Mouse (Mus musculus) urinary bladder, postnatal 25 days (tissue): ENCODE measurements around the gene Pitpnc1.

ENCODE experiments used
- DNase-seq: peaks from one replicate; pipeline ENCODE4 v3.0.0; 2022; ENCODE audit warnings: low spot score

Pitpnc1 gene

DNA sequence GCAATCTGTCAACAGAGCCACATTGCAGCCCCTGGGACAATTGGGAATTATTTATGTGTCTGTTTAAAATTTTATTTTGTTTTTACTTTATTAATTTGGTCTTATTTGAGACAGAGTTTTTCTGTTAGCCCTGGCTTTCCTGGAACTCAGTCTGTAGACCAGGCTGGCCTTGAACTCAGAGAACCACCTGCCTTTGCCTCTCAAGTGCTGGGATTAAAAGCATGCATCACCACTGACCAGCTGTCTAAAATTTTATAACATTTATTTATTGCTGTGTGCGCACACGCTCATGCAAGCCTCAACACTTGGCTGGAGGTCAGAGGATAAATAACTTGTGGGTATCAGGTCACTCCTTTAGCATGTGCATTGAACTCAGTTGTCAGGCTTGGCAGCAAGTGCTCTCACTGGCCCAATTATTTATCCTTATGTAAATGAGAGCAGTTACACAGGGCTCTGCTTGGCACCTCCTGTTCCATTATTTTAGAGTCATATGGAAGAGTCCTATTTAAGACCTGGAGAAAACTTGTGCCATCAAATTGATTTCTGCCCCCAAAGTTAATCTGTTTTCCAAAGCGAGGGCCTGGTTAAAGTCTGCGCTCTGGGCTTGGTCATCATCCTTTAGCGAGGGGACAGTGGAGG lies 237.1 kb downstream of the Pitpnc1 start:
- no peak for DNase-seq

DNA sequence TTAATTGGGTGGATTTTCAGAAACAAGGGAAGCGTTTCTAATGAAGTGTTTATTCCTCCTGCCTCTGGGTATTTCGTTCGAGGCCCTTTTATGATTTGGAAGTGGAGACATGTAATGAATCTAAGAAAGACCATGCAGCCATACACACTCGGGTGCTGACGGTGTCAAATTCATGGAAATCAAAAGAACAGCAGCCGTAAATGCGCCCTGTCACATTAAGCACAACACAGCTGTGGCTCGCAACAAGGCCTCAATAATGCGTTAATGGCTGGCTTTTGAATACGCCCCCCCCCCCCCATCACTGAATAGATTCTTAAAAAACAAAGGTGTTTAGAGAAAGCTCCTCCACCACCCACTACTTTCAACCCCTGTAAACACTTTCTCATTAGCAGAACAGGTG lies 240.4 kb downstream of the Pitpnc1 start:
- DNase-seq = no peak

DNA sequence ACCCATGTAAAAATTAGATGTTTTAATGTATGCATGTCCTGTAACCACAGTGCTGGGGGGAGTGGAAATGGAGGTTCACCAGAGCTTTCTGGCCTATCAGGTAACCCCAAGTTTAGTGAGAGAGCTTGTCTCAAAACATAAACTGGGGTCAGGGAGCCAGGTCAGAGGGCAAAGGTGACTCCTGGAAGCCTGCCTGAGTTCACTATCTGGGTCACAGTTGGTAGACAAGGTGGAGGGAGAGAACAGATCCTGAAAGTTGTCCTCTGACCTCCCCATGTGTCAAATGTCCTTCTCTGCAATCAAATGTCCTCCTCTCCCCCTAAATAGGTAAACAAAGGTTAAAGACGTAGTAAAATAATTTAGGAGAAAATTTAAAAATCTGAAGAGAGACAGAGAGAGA lies 244.1 kb downstream of the Pitpnc1 start:
- no peak for DNase-seq

- DNase-seq = no peak
These were observed 244.5 kb downstream of the Pitpnc1 start for GRCm38 (mm10) chr11:107226013-107226412.

DNA sequence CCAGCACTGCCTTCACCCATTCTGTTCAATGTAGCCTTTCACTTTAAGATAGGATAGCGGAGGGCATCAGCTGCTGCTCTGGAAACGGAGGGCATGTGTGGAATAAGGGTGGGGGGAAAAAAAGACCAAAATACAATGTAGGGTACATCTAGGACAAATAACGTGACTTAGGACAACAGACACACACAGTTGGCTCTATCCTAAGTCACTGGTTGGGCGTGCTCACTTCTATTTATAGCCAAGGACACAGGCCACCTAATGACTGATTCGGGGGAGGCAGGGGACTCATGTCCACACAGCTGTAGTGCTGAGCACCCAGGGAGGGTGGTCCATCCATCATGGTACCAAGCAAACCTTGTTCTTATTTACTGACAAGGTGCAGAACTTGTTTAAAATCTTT lies 245.2 kb downstream of the Pitpnc1 start:
- no peak for DNase-seq

- no peak for DNase-seq
These were observed 246.8 kb downstream of the Pitpnc1 start for GRCm38 (mm10) chr11:107223667-107224214.

DNA sequence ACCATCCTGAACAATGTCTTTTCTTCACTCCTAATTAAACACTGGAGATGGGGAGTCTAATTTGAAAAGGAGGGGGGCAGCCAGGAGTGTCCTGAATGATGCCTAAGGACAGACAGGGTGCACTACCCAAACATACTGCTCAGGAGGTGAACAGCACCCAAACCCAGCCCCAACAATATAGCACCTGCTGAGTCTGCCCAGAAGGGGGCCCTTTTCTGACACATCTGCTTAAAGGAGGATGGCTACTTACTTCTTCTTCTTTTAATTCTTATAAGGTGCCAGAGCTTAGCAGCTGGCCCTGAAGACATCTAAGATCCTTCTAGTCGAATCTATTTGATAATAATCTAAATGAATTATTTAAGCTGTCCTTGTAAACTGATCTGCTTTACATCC lies 247.3 kb downstream of the Pitpnc1 start:
- no peak for DNase-seq

- DNase-seq = no peak
These were observed 247.8 kb downstream of the Pitpnc1 start for GRCm38 (mm10) chr11:107222531-107223168.

DNA sequence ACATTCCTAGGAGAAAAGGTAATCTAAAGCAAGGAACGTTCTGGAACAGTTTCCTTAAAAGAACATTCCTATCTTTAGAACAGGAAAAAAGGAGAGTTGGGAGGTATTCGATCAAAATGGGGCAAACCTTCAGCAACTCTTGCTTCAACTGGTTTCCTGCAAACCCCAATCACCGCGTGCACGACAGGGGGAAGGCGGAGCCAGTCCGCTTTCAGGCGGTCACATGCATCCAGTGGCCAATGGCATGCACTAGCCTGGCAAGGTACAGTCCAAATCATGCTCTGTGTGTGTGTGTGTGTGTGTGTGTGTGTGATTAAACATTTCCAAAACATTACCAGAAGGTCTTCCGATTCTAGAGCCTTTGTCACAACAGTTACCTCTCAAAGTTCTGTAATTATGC lies 255.4 kb downstream of the Pitpnc1 start:
- no peak for DNase-seq

GRCm38 (mm10) chr11:107213745-107214144 lies 256.8 kb downstream of the Pitpnc1 start:
- DNase-seq = no peak

- DNase-seq = no peak
These were observed 260.7 kb downstream of the Pitpnc1 start for GRCm38 (mm10) chr11:107209818-107210217.

- no peak for DNase-seq
These were observed 268.7 kb downstream of the Pitpnc1 start for GRCm38 (mm10) chr11:107201773-107202172.

- no peak for DNase-seq
These were observed 271.2 kb downstream of the Pitpnc1 start for GRCm38 (mm10) chr11:107199281-107199680.

DNA sequence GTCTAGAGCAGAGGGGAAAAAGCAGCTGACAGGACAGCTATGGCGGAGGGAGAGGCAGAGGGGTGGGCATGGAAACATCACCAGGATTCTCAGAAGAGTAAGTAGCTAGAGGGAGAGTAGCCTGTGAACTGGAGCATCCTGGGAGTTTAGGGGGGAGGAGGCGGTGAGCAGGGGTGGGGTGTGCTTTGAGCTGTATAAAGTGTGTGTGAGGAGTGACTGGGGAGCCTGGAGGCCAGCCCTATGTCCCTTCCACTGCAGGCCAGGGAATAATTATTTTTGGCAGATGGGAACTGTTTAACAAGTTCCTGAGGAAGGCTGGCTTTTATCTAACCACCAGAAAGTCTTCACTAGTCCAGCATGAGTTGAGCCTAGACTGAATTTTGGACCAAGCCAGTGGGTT lies 275.2 kb downstream of the Pitpnc1 start:
- no peak for DNase-seq

DNA sequence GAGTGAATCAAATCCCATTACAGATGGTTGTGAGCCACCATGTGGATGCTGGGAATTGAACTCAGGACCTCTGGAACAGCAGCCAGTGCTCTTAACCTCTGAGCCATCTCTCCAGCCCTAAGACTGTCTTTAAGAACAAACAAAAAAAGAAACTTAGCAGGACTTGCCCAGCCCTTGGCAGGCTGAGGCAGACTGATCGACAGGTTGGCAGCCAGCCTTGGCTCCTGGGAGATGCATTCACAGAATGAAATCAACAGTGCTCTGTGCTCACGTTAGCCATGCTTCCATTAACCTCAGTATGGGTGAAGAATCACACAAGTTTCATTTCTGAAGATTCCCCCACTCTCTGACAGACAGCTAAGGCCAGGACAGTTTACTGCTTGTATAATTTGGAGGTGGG lies 280.1 kb downstream of the Pitpnc1 start:
- peak; percentile 13 for DNase-seq

DNA sequence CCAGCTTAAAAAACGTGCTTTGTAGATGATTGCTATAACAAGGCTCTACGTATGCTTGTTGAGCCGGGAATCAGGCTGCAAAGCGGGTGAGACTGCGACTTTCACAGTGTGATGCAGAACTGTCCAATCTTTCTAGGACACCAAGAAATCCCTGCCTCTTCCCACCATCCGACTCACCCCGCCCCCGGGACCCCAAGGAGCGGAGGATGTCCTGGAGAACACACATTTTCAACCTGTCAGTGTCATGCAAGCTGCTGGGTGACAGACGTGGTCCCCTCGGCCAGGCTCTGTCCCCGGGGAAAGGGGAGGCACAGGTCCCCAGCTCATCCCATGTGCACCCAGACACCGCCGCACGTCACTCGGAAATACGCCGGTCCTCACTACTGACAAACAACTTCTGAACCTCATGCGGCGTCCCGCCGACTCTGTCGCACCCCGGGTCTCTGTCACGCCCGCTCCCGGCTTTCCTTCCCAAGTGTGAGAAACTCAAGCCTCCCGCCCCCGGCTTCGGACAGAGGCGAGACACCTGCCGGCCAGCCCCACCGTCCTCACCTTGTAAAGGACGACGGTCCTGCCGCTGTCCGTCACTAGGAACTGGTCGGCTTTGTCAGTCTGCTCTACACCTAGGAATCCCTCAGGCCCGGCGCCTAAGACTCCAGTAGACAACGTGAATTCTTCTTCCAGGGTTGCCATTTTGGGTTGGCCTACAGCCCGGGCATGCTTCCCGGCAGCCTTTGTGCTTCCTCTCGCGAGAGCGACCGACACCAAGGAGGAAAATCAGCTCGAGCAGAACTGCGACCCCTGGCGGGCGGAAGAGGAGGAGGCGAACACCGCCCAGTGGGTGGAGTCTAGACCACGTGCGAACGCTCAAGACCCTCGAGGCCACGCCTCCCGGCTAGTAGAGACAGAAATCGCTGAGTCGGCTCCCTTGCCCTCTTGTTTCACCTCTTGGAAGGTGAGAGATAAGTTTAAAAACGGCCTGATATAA lies 281.6 kb downstream of the Pitpnc1 start, which contains the start of gene Nol11:
Gene Nol11 (minus strand): TSS at position 817 of the 988 bp plus-strand sequence.
- peak; percentile 97 for DNase-seq

- DNase-seq = no peak
These were observed 286.7 kb downstream of the Pitpnc1 start for GRCm38 (mm10) chr11:107183777-107184176.

DNA sequence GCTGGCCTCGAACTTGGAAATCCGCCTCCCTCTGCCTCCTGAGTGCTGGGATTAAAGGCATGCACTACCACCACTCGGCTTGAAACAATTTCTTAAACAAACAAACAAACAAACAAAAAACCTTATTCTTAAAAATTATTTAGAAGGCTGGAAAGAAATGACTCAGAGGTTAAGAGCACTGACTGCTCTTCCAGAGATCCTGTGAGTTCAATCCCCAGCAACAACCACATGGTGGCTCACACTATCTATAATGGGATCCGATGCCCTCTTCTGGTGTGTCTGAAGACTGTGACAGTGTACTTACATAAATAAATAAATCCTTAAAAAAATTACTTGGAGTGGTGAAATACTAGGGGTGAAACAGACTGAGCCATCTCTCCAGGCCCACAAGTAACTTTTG lies 309.3 kb downstream of the Pitpnc1 start:
- no peak for DNase-seq

- DNase-seq = no peak
These were observed 311.5 kb downstream of the Pitpnc1 start for GRCm38 (mm10) chr11:107159034-107159433.
